Mouse (Mus musculus) embryonic facial prominence, embryonic 10.5 days (tissue): ENCODE measurements around the gene Ppm1h. TPM values are rescaled to one million over a fixed set of nuclear protein-coding genes. Genes with fewer than 3 reads are reported as not detected.

Experiments
- DNase-seq: peaks from one replicate; pipeline ENCODE4 v3.0.0-alpha.2; 2017; ENCODE audit warnings: low spot score
- H3K27ac ChIP-seq: fragments of 300-500 bp; sonication (generic); replicated peaks from 2 replicates; pipeline ENCODE4 v1.5.1; 2016; ENCODE audit warnings: mild to moderate bottlenecking
- H3K27me3 ChIP-seq: fragments of 300-500 bp; sonication (generic); replicated peaks from 2 replicates; pipeline ENCODE4 v1.6.1; 2016; ENCODE audit warnings: low read depth, mild to moderate bottlenecking; ENCODE audit not compliant: poor library complexity, severe bottlenecking
- H3K36me3 ChIP-seq: fragments of 300-500 bp; sonication (generic); replicated peaks from 2 replicates; pipeline ENCODE4 v1.6.1; 2016; ENCODE audit warnings: mild to moderate bottlenecking, moderate library complexity
- H3K4me1 ChIP-seq: fragments of 300-500 bp; sonication (generic); 2 replicates; pipeline ENCODE4 v1.6.1; 2016
- H3K4me3 ChIP-seq: fragments of 300-500 bp; sonication (generic); 2 replicates; pipeline ENCODE4 v1.5.1; 2016; ENCODE audit warnings: mild to moderate bottlenecking, moderate library complexity
- H3K9me3 ChIP-seq: fragments of 300-500 bp; sonication (generic); 2 replicates; pipeline ENCODE4 v1.6.1; 2016; ENCODE audit warnings: mild to moderate bottlenecking
- WGBS: fragments of 180-500 bp; shearing (Covaris S2); methylation state at CpG from one replicate; pipeline ENCODE4 v1.1.7; 2016; 5-methylcytosine and 5-hydroxymethylcytosine counted together
- polyA plus RNA-seq: library from polyadenylated mRNA; unstranded; fragments of >200 nt; fragmentation: Nextera tagmentation; extraction: Ambion mirVana; gene quantifications from 2 replicates; pipeline ENCODE4 v1.2.1, GENCODE M21; 2016

The Ppm1h gene
- polyA plus RNA-seq, 1 experiment from 2014 or later, result 3.9 TPM

DNA sequence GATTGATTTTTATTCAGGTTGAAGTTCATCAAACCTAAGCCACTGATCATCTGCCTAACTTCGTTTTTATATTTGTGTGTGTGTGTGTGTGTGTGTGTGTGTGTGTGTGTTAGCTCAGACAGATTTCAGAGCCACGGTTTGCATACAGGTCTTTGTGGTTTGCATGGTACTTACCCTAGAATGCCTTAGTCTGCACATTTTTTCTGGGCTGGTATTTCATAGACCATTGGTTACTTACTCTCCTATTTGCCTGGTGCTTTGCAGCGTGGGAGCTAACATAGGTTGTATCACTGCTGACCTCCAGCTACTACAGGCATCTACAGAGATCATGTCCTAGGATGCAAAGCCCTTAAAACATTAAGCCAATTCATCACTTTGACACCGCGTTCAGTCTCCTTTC is 33.7 kb downstream of the Ppm1h start:
- Histone ChIP-seq H3K27me3 (no peaks in the 10 kb centered on the region), H3K4me1 (peaks cover 28% of the 10 kb centered on the region), H3K36me3 (no peaks in the 10 kb centered on the region), H3K4me3 (no peak overlapping the region), H3K9me3 (no peaks in the 10 kb centered on the region), H3K27ac (no peak overlapping the region)
- 82% methylated on average over 5 of the region's 5 CpGs for WGBS
- no peak for DNase-seq

DNA sequence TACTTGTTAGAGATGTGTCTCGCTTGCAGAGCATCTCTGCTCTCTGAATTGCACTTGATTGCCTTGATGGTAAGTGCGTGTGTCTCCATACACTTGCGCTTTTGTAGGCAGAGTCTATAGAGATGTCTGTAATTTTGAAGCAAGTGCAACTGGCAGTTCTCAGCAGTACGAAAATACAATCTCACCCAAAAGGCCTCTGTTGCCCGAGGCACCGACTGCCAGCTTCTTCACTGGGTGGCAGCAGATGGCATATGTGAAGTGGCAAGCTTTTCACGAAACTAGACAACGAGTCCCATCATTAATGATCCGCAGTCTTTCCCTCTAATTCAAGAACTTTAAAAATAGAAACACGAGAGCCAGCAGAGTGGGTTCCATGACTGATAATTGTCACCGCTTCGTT is 37.3 kb downstream of the Ppm1h start:
- WGBS, result 85% methylated on average over 12 of the region's 12 CpGs
- H3K27me3 ChIP-seq, result no peaks in the 10 kb centered on the region
- no peak for DNase-seq
- no peak overlapping the region for H3K4me3 ChIP-seq
- peaks cover 34% of the 10 kb centered on the region for H3K4me1 ChIP-seq
- no peaks in the 10 kb centered on the region for H3K36me3 ChIP-seq
- H3K9me3 ChIP-seq, result no peaks in the 10 kb centered on the region
- no peak overlapping the region for H3K27ac ChIP-seq

DNA sequence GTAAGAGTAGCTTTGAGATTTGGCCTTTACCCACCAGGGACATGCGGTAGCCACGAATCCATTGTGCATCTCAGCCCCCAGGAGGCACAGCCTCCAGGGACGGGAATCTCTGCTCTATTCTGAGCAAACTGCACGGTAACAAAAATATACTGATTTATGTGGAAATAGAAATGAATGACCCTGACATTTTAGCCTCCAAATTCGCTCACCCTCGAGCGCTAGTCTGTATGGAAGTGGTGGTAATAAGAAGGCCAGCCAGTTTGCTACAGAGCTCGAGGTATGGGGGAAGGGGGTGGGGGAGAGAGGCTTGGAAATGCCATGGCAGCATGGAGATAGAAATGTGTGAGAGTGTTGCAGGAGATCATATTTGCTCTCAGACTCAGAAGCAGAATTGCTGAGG is 37.7 kb downstream of the Ppm1h start:
- no peak overlapping the region for H3K27ac ChIP-seq
- peaks cover 30% of the 10 kb centered on the region for H3K4me1 ChIP-seq
- WGBS, result 67% methylated on average over 8 of the region's 8 CpGs
- H3K9me3 ChIP-seq, result no peaks in the 10 kb centered on the region
- DNase-seq, result no peak
- H3K36me3 ChIP-seq, result no peaks in the 10 kb centered on the region
- no peak overlapping the region for H3K4me3 ChIP-seq
- no peaks in the 10 kb centered on the region for H3K27me3 ChIP-seq

DNA sequence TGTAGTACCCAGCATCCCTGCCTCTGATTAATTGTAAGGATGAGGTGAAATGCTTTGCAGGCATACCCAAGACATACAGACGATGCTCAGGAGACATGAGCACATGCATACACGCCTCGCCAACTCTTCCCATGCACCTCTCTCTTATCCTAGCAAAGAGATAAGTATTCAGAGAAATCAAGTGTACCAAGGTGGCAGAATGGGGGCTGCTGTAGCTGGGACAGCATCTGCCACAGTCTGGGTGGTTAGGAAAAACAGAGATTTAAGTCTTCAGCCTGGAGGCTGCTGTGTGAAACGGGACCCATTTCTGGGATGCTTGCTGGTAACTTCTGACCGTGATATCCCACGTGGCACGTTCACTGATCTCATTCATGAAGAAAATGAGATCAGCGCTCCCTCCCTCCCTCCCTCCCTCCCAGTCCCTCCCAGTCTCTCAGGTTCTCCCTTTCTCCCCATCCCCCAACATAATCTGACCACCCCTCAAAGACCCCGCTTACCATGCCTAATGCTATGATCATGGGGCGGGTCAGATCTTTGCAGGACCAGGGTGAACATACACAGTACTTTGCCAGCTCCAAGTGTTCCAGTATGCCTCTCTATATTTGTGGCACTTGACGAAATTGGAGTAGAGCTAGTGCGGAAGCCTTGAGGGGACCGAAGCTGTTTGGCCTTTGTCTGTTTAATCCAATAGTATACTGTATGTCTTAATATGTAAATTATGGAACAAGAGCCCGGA is 38.3 kb downstream of the Ppm1h start:
- H3K4me3 ChIP-seq, result no peak overlapping the region
- peaks cover 24% of the 10 kb centered on the region for H3K4me1 ChIP-seq
- DNase-seq, result no peak
- H3K27ac ChIP-seq, result no peak overlapping the region
- 71% methylated on average over 14 of the region's 14 CpGs for WGBS
- H3K36me3 ChIP-seq, result no peaks in the 10 kb centered on the region
- H3K9me3 ChIP-seq, result no peaks in the 10 kb centered on the region
- H3K27me3 ChIP-seq, result no peaks in the 10 kb centered on the region

DNA sequence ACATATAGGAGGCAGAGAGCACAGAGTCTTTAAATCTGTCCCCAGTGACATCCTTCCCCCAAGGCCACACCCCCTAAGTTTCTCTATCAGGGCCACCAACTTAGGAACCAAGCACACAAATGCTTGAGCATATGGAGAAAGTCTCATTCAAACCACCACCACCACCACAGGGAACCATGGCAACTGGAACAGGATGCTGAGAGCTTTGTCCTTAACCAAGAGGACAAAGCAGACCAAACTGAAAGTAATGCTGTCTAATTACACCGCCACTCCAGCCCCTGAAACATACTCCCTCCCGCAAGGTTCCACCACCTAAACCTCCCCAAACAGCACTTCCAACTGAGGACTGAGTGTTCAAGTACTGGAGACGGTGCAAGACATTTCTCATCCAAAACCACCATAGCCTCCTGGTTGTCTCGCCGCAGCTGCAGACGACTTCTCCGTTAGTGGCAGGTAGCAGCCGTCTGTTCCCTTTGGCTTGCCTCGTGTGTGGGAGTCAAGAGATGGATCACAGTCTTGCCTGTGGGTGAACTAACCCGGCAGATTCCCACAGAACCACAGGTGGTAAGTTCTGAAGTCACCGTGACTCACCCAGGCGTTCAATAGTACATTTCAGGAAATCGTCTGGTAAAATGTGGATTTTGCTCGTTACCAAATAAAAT is 39.3 kb downstream of the Ppm1h start:
- Histone ChIP-seq H3K4me3 (no peak overlapping the region), H3K27me3 (no peaks in the 10 kb centered on the region), H3K36me3 (no peaks in the 10 kb centered on the region), H3K9me3 (no peaks in the 10 kb centered on the region), H3K27ac (no peak overlapping the region), H3K4me1 (peaks cover 19% of the 10 kb centered on the region)
- 74% methylated on average over 14 of the region's 14 CpGs for WGBS
- DNase-seq, result no peak

DNA sequence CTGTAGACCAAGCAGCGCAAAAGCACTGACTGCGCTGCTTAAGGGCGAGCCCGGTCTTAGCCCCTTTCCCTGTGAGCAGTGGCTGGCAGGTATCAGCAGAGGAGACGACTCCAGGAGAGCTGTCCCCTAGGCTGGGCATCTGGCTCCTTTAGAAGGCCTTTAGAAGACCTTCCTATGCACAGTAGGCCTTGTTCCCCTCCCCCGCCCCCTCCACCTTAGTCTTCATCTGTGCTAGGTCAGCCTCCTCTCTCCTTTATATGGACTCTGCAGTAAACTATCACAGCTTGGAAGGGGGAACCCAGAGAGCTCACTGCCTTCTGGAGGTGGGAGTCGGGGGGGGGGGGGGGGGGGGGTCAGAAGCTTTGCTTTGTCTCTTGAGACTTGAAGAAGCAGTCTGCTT is 40.4 kb downstream of the Ppm1h start:
- WGBS, result 61% methylated on average over 7 of the region's 7 CpGs
- no peak for DNase-seq
- Histone ChIP-seq H3K27me3 (no peaks in the 10 kb centered on the region), H3K36me3 (no peaks in the 10 kb centered on the region), H3K4me3 (no peak overlapping the region), H3K27ac (no peak overlapping the region), H3K4me1 (peaks cover 19% of the 10 kb centered on the region), H3K9me3 (no peaks in the 10 kb centered on the region)

DNA sequence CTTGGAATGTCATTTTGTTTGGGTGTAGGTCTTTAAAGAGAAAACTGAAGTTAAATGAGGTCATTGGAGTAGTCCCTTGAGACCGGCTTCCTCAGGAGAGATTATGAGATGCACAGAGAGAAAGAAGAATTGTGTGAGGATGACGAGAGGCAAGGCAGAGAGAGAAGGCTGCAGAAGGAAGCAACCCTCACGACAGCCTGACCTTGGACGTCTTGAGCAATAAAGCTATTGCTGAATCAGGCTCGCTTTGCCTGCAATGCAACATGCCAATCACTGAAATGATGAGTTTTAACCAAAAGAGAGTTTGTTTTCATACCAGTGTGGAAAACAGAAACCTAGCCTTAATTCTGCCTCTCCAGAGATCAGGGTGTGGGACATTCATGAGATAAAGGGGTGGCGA is 43.5 kb downstream of the Ppm1h start:
- Histone ChIP-seq H3K4me1 (peaks cover 9% of the 10 kb centered on the region), H3K36me3 (no peaks in the 10 kb centered on the region), H3K27me3 (no peaks in the 10 kb centered on the region), H3K4me3 (no peak overlapping the region), H3K27ac (no peak overlapping the region), H3K9me3 (no peaks in the 10 kb centered on the region)
- WGBS, result 82% methylated on average over 6 of the region's 6 CpGs
- DNase-seq, result no peak

DNA sequence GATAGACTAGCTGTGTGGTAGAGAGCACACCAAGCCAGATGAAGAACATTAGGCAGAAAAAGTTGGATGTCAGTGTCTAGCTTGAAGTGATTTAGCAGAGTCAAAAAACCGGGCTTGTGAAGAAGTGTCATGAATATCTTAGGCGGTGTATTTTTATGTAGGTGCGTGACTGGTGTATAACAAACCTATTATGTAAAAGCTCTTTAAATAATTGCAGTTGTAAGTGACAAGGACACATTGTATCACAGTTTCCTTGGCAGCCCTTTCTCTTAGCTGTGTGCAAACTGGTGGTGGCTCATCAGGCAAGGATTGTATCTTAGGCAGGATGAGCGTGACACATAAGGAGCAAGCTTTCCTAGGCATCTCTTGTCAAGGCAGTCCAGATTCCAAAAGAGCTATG is 46.1 kb downstream of the Ppm1h start:
- H3K4me1 ChIP-seq, result no peaks in the 10 kb centered on the region
- no peaks in the 10 kb centered on the region for H3K27me3 ChIP-seq
- DNase-seq, result no peak
- no peak overlapping the region for H3K27ac ChIP-seq
- no peak overlapping the region for H3K4me3 ChIP-seq
- 90% methylated on average over 4 of the region's 4 CpGs for WGBS
- H3K36me3 ChIP-seq, result no peaks in the 10 kb centered on the region
- H3K9me3 ChIP-seq, result no peaks in the 10 kb centered on the region

DNA sequence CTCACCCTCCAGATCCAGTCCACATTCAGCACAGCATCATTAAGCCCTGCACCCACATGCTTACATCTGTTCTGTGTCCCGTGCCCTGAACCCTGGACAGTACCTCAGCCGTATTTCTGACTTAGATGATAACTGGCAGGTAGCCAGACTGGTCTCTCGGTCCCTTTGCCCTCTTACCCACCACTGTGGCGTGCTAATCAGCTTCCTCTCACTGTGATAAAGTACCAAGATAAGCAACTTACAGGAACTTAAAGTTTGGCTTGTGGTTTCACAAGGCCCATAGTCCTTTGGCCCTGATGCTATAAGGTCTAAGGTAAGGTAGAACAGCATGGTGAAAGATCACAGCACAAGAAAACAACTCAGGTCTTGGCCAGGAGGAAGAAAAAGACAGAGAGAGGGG is 48.7 kb downstream of the Ppm1h start:
- no peak for DNase-seq
- Histone ChIP-seq H3K4me3 (no peak overlapping the region), H3K4me1 (no peaks in the 10 kb centered on the region), H3K36me3 (no peaks in the 10 kb centered on the region), H3K27ac (no peak overlapping the region), H3K27me3 (no peaks in the 10 kb centered on the region), H3K9me3 (no peaks in the 10 kb centered on the region)
- 79% methylated on average over 4 of the region's 4 CpGs for WGBS

DNA sequence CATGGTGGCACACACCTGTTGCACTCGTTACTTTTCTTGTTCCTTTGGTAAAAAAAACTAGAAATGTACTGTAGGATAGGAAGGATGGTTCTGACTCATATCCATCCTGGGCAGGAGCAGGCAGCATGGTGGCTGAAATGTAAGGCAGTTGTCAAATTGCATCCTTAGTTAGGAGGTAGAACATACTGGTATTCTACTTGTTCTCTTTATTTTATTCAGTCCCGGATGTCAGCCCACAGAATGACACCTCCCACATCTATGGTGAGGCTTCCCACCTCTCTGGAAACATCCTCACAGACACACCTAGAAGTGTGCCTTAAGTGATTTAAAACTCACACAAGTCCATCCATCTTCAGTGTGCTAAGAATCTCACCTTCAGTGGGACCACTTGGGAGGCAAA is 49.6 kb downstream of the Ppm1h start:
- WGBS, result 92% methylated on average over 2 of the region's 2 CpGs
- no peak for DNase-seq
- Histone ChIP-seq H3K27me3 (no peaks in the 10 kb centered on the region), H3K36me3 (no peaks in the 10 kb centered on the region), H3K9me3 (no peaks in the 10 kb centered on the region), H3K4me1 (no peaks in the 10 kb centered on the region), H3K27ac (no peak overlapping the region), H3K4me3 (no peak overlapping the region)

DNA sequence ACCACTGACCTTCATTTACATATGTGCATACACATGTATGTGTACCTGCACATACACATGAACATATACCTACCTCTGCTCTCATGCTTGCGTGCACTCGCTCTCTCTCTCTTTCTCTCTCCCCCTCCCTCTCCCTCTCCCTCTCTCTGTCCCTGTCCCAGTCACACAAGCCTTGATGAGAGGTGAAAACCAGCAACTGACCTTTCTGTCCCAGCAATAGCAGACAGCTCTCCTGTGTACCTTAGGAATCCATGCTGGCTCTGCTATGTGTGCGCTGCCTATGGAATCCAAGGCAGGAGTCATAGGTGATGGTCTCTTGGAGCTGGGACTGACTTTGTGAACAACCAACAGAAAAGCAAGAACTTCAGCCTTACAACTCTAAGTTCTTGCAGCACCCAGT is 53.6 kb downstream of the Ppm1h start:
- Histone ChIP-seq H3K4me3 (no peak overlapping the region), H3K36me3 (no peaks in the 10 kb centered on the region), H3K27me3 (no peaks in the 10 kb centered on the region), H3K9me3 (no peaks in the 10 kb centered on the region), H3K27ac (no peak overlapping the region), H3K4me1 (peaks cover 7% of the 10 kb centered on the region; the same call in 1 of the 2 replicates)
- 95% methylated on average over 3 of the region's 3 CpGs for WGBS
- DNase-seq, result no peak

DNA sequence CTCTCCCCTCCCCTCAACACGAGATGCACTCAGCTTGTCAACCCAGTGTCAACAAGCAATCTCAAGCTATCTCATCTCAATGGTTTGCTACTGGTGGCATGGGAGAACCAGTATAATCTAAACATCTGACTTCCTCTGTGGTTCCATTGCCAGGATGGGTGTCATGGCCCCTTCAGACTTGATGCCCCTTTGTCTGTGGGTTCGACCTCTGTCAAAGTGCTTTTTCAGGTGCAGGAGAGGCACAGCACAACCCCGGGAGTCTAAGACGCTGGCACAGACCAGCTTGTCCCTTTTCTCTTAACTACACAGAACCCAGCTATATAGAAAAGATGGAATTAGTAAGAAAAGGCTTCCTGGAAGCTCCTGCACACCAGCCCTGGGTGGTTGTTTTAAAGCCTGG is 56.0 kb downstream of the Ppm1h start:
- Histone ChIP-seq H3K4me3 (no peak overlapping the region), H3K9me3 (no peaks in the 10 kb centered on the region), H3K4me1 (peaks cover 11% of the 10 kb centered on the region), H3K27me3 (no peaks in the 10 kb centered on the region), H3K27ac (no peak overlapping the region), H3K36me3 (no peaks in the 10 kb centered on the region)
- no peak for DNase-seq
- WGBS, result 93% methylated on average over 4 of the region's 4 CpGs

DNA sequence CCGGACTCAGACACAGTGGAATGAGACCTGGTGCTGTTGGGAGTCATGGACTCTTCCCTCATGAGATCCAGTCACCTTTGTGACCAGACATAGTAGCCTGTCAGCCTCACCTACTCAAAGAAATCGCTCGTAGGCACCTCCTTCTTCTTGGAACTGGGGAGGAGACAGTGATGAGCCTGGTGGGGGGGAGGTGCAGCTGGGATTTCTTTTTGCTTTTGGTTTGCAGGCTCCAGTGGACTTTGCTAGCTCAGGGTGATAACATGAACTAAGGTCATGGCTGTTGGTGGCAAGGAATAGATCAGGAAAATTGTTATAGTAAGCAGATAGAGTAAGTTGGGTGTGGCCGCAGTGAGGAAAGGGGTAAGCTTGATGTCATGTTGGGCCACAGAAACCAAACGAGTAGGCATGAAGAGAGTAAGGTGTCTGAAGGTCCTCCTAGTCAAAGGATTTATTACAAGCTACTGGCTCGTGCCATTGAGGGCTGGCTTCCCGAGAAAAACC is 56.8 kb downstream of the Ppm1h start:
- H3K36me3 ChIP-seq, result no peaks in the 10 kb centered on the region
- no peaks in the 10 kb centered on the region for H3K9me3 ChIP-seq
- H3K27ac ChIP-seq, result no peak overlapping the region
- WGBS, result 91% methylated on average over 7 of the region's 7 CpGs
- DNase-seq, result no peak
- H3K4me1 ChIP-seq, result peaks cover 18% of the 10 kb centered on the region
- no peaks in the 10 kb centered on the region for H3K27me3 ChIP-seq
- H3K4me3 ChIP-seq, result no peak overlapping the region
